Comparison of ENCODE assay signal across 17 mouse cellular contexts in the genomic region with DNA sequence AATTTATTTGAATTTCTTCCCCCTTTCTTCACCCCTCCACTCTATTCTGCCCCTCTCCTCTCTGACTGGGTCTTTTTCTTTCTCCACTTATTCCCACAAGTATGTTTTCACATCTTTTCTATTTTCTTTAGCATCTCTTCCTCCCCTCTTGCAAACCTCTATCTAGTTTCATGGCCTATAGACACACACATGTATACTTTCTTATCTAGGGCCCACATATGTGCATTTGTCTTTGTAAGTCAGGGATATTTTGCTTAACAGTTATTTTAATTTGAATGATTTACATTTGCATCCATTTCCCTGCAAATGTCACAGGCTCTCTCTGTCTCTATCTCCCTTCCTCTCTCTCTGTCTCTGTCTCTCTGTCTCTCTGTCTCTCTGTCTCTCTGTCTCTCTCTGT.
"Had no signal": no experiment of that assay in that cellular context is flagged by ENCODE, and none has a peak within 500 bp of the region (broad histone marks: within the 10 kb centered on the region; RNA-seq: fewer than 3 reads in every experiment).

No protein-coding gene starts in this region.

- H3K9ac ChIP-seq: neural tube, embryonic 12.5 days; neural tube, embryonic 13.5 days; neural tube, embryonic 15.5 days; stomach, embryonic 15.5 days had no signal

- H3K36me3 ChIP-seq: neural tube, embryonic 12.5 days; neural tube, embryonic 13.5 days; neural tube, embryonic 15.5 days; stomach, embryonic 15.5 days had no signal

- DNase-seq: retina, postnatal 1 day; right cerebral cortex, adult 18-20 months; right cerebral cortex, postnatal 14 days; right cerebral cortex, postnatal 25 days; right cerebral cortex, postnatal 4 days; spleen, adult 18-20 months; thymus, adult 18-20 months; thymus, adult 2 months; thymus, postnatal 14 days; thymus, postnatal 25 days; thymus, postnatal 36 days; thymus, postnatal 4 days had no signal

- H3K4me3 ChIP-seq: neural tube, embryonic 12.5 days; neural tube, embryonic 13.5 days; neural tube, embryonic 15.5 days; stomach, embryonic 15.5 days had no signal

- H3K9me3 ChIP-seq: neural tube, embryonic 12.5 days; neural tube, embryonic 13.5 days; neural tube, embryonic 15.5 days; stomach, embryonic 15.5 days had no signal

- H3K27ac ChIP-seq: neural tube, embryonic 12.5 days; neural tube, embryonic 13.5 days; neural tube, embryonic 15.5 days; stomach, embryonic 15.5 days; stomach, postnatal 0 days had no signal

- H3K4me2 ChIP-seq: neural tube, embryonic 12.5 days; neural tube, embryonic 13.5 days; neural tube, embryonic 15.5 days; stomach, embryonic 15.5 days had no signal

- H3K27me3 ChIP-seq: neural tube, embryonic 12.5 days; neural tube, embryonic 13.5 days; neural tube, embryonic 15.5 days; stomach, embryonic 15.5 days had no signal

- H3K4me1 ChIP-seq: neural tube, embryonic 12.5 days; neural tube, embryonic 13.5 days; neural tube, embryonic 15.5 days; stomach, embryonic 15.5 days had no signal
